Mouse (Mus musculus) embryo, embryonic 11 days (tissue): ENCODE measurements around the gene Nfyc.

ENCODE experiments used
- DNase-seq: peaks from one replicate; pipeline ENCODE4 v3.0.0-alpha.2; 2015

Gene Nfyc

GRCm38 (mm10) chr4:120831472-120831871, at the start of gene Nfyc:
Gene Nfyc, minus strand, starts transcription at chr4:120831572.
- DNase-seq, result no peak

GRCm38 (mm10) chr4:120880731-120881432, 49.5 kb upstream of the Nfyc start:
- peak; percentile 47 for DNase-seq

GRCm38 (mm10) chr4:120879386-120879785, 48.0 kb upstream of the Nfyc start:
- DNase-seq, result no peak

GRCm38 (mm10) chr4:120878728-120879127, 47.4 kb upstream of the Nfyc start:
- DNase-seq, result no peak

- DNase-seq, result no peak
Observed at GRCm38 (mm10) chr4:120875961-120876360, 44.6 kb upstream of the Nfyc start.

GRCm38 (mm10) chr4:120870262-120870748, 38.9 kb upstream of the Nfyc start:
- no peak for DNase-seq

GRCm38 (mm10) chr4:120868988-120869387, 37.6 kb upstream of the Nfyc start:
- no peak for DNase-seq

GRCm38 (mm10) chr4:120868246-120868645, 36.9 kb upstream of the Nfyc start:
- no peak for DNase-seq

GRCm38 (mm10) chr4:120866211-120866610, 34.8 kb upstream of the Nfyc start:
- peak; percentile 85 for DNase-seq

GRCm38 (mm10) chr4:120859865-120860264, 28.5 kb upstream of the Nfyc start:
- DNase-seq, result no peak

- DNase-seq, result no peak
Observed at GRCm38 (mm10) chr4:120856376-120856775, 25.0 kb upstream of the Nfyc start.

- no peak for DNase-seq
Observed at GRCm38 (mm10) chr4:120855360-120856060, 24.1 kb upstream of the Nfyc start.

GRCm38 (mm10) chr4:120854588-120855319, 23.4 kb upstream of the Nfyc start, which contains the start of gene Rims3:
Gene Rims3, plus strand, starts transcription at chr4:120854816.
- DNase-seq, result peak; percentile 81

GRCm38 (mm10) chr4:120850946-120851345, 19.6 kb upstream of the Nfyc start:
- DNase-seq, result peak; percentile 78

GRCm38 (mm10) chr4:120849451-120849850, 18.1 kb upstream of the Nfyc start:
- DNase-seq, result no peak

- no peak for DNase-seq
Observed at GRCm38 (mm10) chr4:120848909-120849308, 17.5 kb upstream of the Nfyc start.

GRCm38 (mm10) chr4:120845098-120845497, 13.7 kb upstream of the Nfyc start:
- DNase-seq, result no peak

- DNase-seq, result no peak
Observed at GRCm38 (mm10) chr4:120844423-120845082, 13.2 kb upstream of the Nfyc start.

- no peak for DNase-seq
Observed at GRCm38 (mm10) chr4:120841342-120841741, 10.0 kb upstream of the Nfyc start.

- no peak for DNase-seq
Observed at GRCm38 (mm10) chr4:120830767-120831166, 605 bp downstream of the Nfyc start.

- DNase-seq, result no peak
Observed at GRCm38 (mm10) chr4:120826418-120826817, 5.0 kb downstream of the Nfyc start.

GRCm38 (mm10) chr4:120825577-120826326, 5.6 kb downstream of the Nfyc start:
- peak; percentile 100 for DNase-seq
